Mouse (Mus musculus) kidney, embryonic 15.5 days (tissue): ENCODE results near the gene Pcx. TPM values are rescaled to one million over a fixed set of nuclear protein-coding genes. Genes with fewer than 3 reads are reported as not detected.
"Not testable (repeated sequence)": the region's sequence is repeated elsewhere in the genome, so short reads cannot be mapped to it uniquely, and the experiment has no call there.

Source experiments
- ATAC-seq: fragments of 200-750 bp; cut with Nextera tagmentation; replicated peaks from 2 replicates; pipeline ENCODE4 v1.8.0; 2017; ENCODE audit warnings: moderate TSS enrichment; ENCODE audit not compliant: low FRiP score
- H3K27ac ChIP-seq: fragments of 300-500 bp; sonication (generic); 2 replicates; pipeline ENCODE4 v1.5.1; 2015; ENCODE audit warnings: mild to moderate bottlenecking, inconsistent platforms
- H3K27me3 ChIP-seq: fragments of 300-500 bp; sonication (generic); 2 replicates; pipeline ENCODE4 v1.6.1; 2015; ENCODE audit warnings: inconsistent platforms
- H3K36me3 ChIP-seq: fragments of 300-500 bp; sonication (generic); 2 replicates; pipeline ENCODE4 v1.6.1; 2015; ENCODE audit warnings: inconsistent platforms
- H3K4me1 ChIP-seq: fragments of 300-500 bp; sonication (generic); 2 replicates; pipeline ENCODE4 v1.6.1; 2015; ENCODE audit warnings: inconsistent platforms
- H3K4me2 ChIP-seq: fragments of 300-500 bp; sonication (generic); 2 replicates; pipeline ENCODE4 v1.6.1; 2015; ENCODE audit warnings: moderate library complexity, mild to moderate bottlenecking, inconsistent platforms
- H3K4me3 ChIP-seq: fragments of 300-500 bp; sonication (generic); replicated peaks from 2 replicates; pipeline ENCODE4 v1.5.1; 2015; ENCODE audit warnings: mild to moderate bottlenecking, inconsistent platforms
- H3K9ac ChIP-seq: fragments of 300-500 bp; sonication (generic); 2 replicates; pipeline ENCODE4 v1.6.1; 2015; ENCODE audit warnings: mild to moderate bottlenecking, inconsistent platforms
- H3K9me3 ChIP-seq: fragments of 300-500 bp; sonication (generic); replicated peaks from 2 replicates; pipeline ENCODE4 v1.6.1; 2016; ENCODE audit warnings: inconsistent platforms
- WGBS: fragments of 180-500 bp; shearing (Covaris S2); methylation state at CpG from one replicate; pipeline ENCODE4 v1.1.7; 2015; ENCODE audit warnings: mixed read lengths; 5-methylcytosine and 5-hydroxymethylcytosine counted together
- polyA plus RNA-seq: library from polyadenylated mRNA; unstranded; fragments of >200 nt; fragmentation: Nextera tagmentation; extraction: Ambion mirVana; gene quantifications from 2 replicates; pipeline ENCODE4 v1.2.1, GENCODE M21; 2015

Gene Pcx
- polyA plus RNA-seq, 1 experiment from 2014 or later, result 35.2 TPM

DNA sequence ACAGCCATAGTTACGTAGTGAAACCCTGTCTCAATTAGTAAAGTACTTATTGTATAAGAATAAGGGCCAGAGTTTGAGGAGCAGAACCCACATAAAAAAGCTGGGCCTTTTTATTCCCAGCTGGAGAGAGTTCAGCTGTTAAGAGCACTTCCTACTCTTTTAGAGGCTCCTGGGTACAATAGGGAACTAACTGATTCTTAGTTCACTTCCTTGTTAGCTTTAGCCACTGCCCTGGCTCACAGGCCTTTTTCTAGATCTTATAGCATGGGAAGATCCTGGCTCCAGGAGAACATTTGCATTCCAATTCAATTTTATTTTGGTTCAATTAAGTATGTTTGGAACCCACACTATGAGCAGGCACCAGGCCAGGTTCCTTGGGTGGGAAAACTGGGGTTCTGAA is 61.4 kb downstream of the Pcx start:
- no peak for ATAC-seq
- Histone ChIP-seq H3K9me3 (no peaks in the 10 kb centered on the region), H3K36me3 (no peaks in the 10 kb centered on the region), H3K27me3 (no peaks in the 10 kb centered on the region), H3K4me2 (no peak overlapping the region), H3K9ac (no peak overlapping the region), H3K4me1 (no peaks in the 10 kb centered on the region), H3K27ac (no peak overlapping the region), H3K4me3 (no peak overlapping the region)
- WGBS, result 82% methylated on average over 1 of the region's 1 CpGs

- H3K4me3 ChIP-seq, result no peak overlapping the region
- H3K9me3 ChIP-seq, result no peaks in the 10 kb centered on the region
- H3K4me1 ChIP-seq, result no peaks in the 10 kb centered on the region
- no peaks in the 10 kb centered on the region for H3K27me3 ChIP-seq
- H3K4me2 ChIP-seq, result no peak overlapping the region
- no peak for ATAC-seq
- WGBS, result 72% methylated on average over 4 of the region's 4 CpGs
- H3K27ac ChIP-seq, result no peak overlapping the region
- no peaks in the 10 kb centered on the region for H3K36me3 ChIP-seq
- no peak overlapping the region for H3K9ac ChIP-seq
Observed at GRCm38 (mm10) chr19:4572061-4572460, 61.8 kb downstream of the Pcx start.

DNA sequence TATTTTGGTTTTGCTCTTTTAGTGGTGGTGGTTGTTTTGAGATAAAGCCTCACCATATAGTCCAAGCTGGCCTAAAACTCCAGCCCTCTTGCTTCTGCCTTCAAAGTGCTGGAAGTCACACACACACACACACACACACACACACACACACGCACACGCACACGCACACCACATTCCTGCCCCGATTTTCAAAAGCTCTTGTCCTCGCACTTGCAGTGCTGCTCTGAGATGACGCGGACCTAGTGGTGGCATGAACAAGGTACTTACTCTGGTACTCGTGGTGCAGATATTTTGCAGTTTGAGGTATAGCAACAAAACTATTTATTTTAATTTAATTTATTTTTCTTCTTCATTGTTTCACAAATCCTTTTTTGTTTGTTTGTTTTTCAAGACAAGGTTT is 62.2 kb downstream of the Pcx start:
- H3K27ac ChIP-seq, result no peak overlapping the region
- H3K9ac ChIP-seq, result no peak overlapping the region
- no peaks in the 10 kb centered on the region for H3K4me1 ChIP-seq
- H3K9me3 ChIP-seq, result no peaks in the 10 kb centered on the region
- no peaks in the 10 kb centered on the region for H3K36me3 ChIP-seq
- ATAC-seq, result no peak
- no peak overlapping the region for H3K4me2 ChIP-seq
- no peak overlapping the region for H3K4me3 ChIP-seq
- WGBS, result 85% methylated on average over 8 of the region's 8 CpGs
- no peaks in the 10 kb centered on the region for H3K27me3 ChIP-seq

DNA sequence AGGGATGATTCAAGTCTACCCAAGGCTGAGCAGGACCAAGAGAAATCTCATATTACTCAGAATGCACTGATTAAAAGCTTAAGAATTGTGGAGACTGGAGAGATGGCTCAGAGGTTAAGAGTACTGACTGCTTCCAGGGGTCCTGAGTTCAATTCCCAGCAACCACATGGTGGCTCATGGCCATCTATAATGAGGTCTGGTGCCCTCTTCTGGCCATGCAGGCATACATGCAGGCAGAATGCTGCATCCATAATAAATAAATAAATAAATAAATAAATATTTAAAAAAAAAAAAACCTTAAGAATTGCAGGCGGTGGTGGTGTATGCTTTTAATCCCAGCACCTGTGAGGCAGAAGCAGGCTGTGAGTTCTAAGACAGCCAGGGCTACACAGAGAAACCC is 63.0 kb downstream of the Pcx start:
- no peak for ATAC-seq
- Histone ChIP-seq H3K4me3 (no peak overlapping the region), H3K4me1 (no peaks in the 10 kb centered on the region), H3K27me3 (no peaks in the 10 kb centered on the region), H3K9me3 (no peaks in the 10 kb centered on the region), H3K4me2 (no peak overlapping the region), H3K27ac (no peak overlapping the region), H3K9ac (no peak overlapping the region), H3K36me3 (no peaks in the 10 kb centered on the region)
- WGBS, result 93% methylated on average over 1 of the region's 1 CpGs

DNA sequence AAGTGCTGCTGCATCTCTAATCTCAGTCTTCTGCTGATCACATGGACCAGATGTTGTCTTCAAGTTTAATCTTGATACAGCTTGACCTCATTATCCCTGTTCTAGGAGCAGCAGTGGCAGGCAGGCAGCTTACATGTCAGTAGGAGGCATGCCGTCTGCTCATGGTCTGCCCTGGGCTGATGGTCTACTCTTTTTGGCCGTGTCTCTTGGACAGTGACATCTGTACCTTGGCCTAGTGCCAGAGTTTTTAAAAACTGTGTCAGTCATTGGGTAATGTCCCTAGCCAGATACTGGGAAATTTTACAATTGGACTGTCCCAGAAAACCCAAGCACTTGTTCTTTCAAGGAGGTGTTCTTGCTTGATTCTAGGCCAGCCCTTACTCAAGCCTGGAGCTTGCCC is 68.5 kb downstream of the Pcx start:
- Histone ChIP-seq H3K4me3 (no peak overlapping the region), H3K4me2 (no peak overlapping the region), H3K36me3 (no peaks in the 10 kb centered on the region), H3K27me3 (no peaks in the 10 kb centered on the region), H3K9ac (no peak overlapping the region), H3K27ac (no peak overlapping the region), H3K9me3 (no peaks in the 10 kb centered on the region), H3K4me1 (no peaks in the 10 kb centered on the region)
- 62% methylated on average over 2 of the region's 2 CpGs for WGBS
- no peak for ATAC-seq

GRCm38 (mm10) chr19:4579296-4579695 is 69.0 kb downstream of the Pcx start:
- no peak for ATAC-seq
- Histone ChIP-seq H3K4me2 (no peak overlapping the region), H3K27ac (no peak overlapping the region), H3K27me3 (no peaks in the 10 kb centered on the region), H3K9me3 (no peaks in the 10 kb centered on the region), H3K36me3 (no peaks in the 10 kb centered on the region), H3K4me1 (no peaks in the 10 kb centered on the region), H3K9ac (no peak overlapping the region), H3K4me3 (no peak overlapping the region)
- 83% methylated on average over 5 of the region's 5 CpGs for WGBS

DNA sequence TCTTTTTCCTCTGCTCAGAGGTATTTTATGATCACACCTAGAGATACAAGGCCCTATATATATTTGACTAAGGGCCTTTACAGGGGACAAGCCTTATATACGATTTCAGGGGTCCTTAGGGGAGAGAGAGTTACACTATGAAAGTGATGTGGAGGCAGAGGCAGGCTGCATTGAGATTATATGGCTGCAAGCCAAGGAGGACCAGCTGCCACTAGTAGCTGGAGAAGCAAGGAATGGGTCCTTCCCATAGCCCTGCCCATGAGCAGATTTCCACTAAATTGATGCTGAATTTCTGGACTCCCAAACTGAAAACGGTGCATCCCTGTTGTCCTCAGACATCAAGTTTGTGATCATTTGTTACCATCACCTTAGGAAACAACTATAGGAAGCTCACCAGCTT is 73.6 kb downstream of the Pcx start:
- Histone ChIP-seq H3K4me2 (no peak overlapping the region), H3K4me3 (no peak overlapping the region), H3K36me3 (no peaks in the 10 kb centered on the region), H3K27ac (no peak overlapping the region), H3K4me1 (no peaks in the 10 kb centered on the region), H3K27me3 (no peaks in the 10 kb centered on the region), H3K9ac (no peak overlapping the region), H3K9me3 (no peaks in the 10 kb centered on the region)
- ATAC-seq, result no peak
- 71% methylated on average over 2 of the region's 2 CpGs for WGBS

- ATAC-seq, H3K36me3 ChIP-seq, H3K4me1 ChIP-seq, H3K27ac ChIP-seq, H3K9ac ChIP-seq, H3K4me3 ChIP-seq, H3K4me2 ChIP-seq, H3K9me3 ChIP-seq, H3K27me3 ChIP-seq: not testable (repeated sequence)
Observed at GRCm38 (mm10) chr19:4586783-4587182, 76.5 kb downstream of the Pcx start.

DNA sequence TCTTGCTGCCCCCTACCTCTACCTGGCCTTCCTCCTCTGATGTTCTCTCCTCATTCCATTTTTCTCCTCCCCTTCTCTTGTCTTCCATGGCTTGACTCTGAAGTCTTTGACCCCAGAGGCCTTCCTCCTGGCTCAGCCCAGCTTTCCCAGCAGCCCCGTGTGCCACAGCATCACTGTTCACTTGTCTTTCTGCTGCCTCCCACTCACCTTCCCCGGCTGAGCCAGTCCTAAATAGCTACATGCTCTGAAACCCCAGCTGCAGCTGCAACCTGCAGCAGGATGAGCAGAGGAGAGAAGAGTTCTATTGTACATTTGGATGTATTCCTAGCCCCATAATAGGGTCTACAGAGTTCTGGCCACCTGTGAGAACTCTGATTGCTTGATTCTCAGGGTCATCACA is 77.2 kb downstream of the Pcx start:
- WGBS, result 40% methylated on average over 2 of the region's 2 CpGs
- no peak overlapping the region for H3K9ac ChIP-seq
- H3K4me3 ChIP-seq, result no peak overlapping the region
- H3K4me2 ChIP-seq, result no peak overlapping the region
- no peak for ATAC-seq
- H3K27me3 ChIP-seq, result no peaks in the 10 kb centered on the region
- H3K4me1 ChIP-seq, result peaks cover 2% of the 10 kb centered on the region; the same call in 1 of the 2 replicates
- no peak overlapping the region for H3K27ac ChIP-seq
- no peaks in the 10 kb centered on the region for H3K36me3 ChIP-seq
- H3K9me3 ChIP-seq, result no peaks in the 10 kb centered on the region

DNA sequence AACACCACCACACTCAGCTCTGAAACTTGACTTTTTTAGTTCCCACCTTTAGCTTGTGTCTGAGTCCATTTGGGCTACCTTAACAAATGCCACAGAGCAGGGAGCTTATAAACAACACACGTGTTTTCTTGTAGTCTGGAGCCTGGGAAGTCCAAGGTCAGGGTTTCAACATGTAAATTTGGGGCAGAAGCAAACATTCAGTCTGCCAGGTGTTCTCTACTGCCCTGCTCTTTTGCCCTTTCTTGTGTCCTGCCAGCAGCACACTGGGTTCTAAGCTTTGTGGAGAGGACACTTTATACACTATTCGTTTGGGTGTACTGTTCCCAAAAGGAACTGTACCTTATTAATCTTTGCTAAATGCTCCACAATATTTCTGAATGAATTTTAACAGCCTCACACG is 78.2 kb downstream of the Pcx start:
- ATAC-seq, result no peak
- Histone ChIP-seq H3K9ac (no peak overlapping the region), H3K9me3 (no peaks in the 10 kb centered on the region), H3K27me3 (no peaks in the 10 kb centered on the region), H3K4me1 (peaks cover 2% of the 10 kb centered on the region; the same call in 1 of the 2 replicates), H3K4me3 (no peak overlapping the region), H3K4me2 (no peak overlapping the region), H3K36me3 (no peaks in the 10 kb centered on the region), H3K27ac (no peak overlapping the region)
- 71% methylated on average over 3 of the region's 3 CpGs for WGBS

GRCm38 (mm10) chr19:4589081-4589480 is 78.8 kb downstream of the Pcx start:
- Histone ChIP-seq H3K9me3 (no peaks in the 10 kb centered on the region), H3K4me1 (peaks cover 8% of the 10 kb centered on the region), H3K4me2 (no peak overlapping the region), H3K27ac (no peak overlapping the region), H3K9ac (no peak overlapping the region), H3K36me3 (no peaks in the 10 kb centered on the region), H3K4me3 (no peak overlapping the region), H3K27me3 (no peaks in the 10 kb centered on the region)
- ATAC-seq, result no peak
- WGBS, result 76% methylated on average over 1 of the region's 1 CpGs

- Histone ChIP-seq H3K4me3 (no peak overlapping the region), H3K36me3 (no peaks in the 10 kb centered on the region), H3K4me2 (no peak overlapping the region), H3K9ac (no peak overlapping the region), H3K4me1 (peaks cover 11% of the 10 kb centered on the region), H3K9me3 (no peaks in the 10 kb centered on the region), H3K27me3 (no peaks in the 10 kb centered on the region), H3K27ac (no peak overlapping the region)
- no peak for ATAC-seq
- 73% methylated on average over 3 of the region's 3 CpGs for WGBS
Observed at GRCm38 (mm10) chr19:4590025-4590424, 79.8 kb downstream of the Pcx start.

- Histone ChIP-seq H3K27ac (no peak overlapping the region), H3K9ac (no peak overlapping the region), H3K27me3 (no peaks in the 10 kb centered on the region), H3K4me3 (no peak overlapping the region), H3K4me1 (peaks cover 11% of the 10 kb centered on the region), H3K36me3 (no peaks in the 10 kb centered on the region), H3K4me2 (no peak overlapping the region), H3K9me3 (no peaks in the 10 kb centered on the region)
- ATAC-seq, result no peak
- WGBS, result 36% methylated on average over 7 of the region's 7 CpGs
Observed at GRCm38 (mm10) chr19:4593792-4594522, 83.7 kb downstream of the Pcx start.
